Mouse (Mus musculus) lung, postnatal 0 days (tissue): ENCODE results near the gene 4933412E24Rik. TPM values are rescaled to one million over a fixed set of nuclear protein-coding genes. Genes with fewer than 3 reads are reported as not detected.

Experiments used
- ATAC-seq: fragments of 200-750 bp; cut with Nextera tagmentation; 2 replicates; pipeline ENCODE4 v1.8.0; 2017; ENCODE audit warnings: moderate library complexity
- DNase-seq: peaks from one replicate; pipeline ENCODE4 v3.0.0-alpha.2; 2016; ENCODE audit warnings: low spot score
- H3K27ac ChIP-seq: fragments of 300-500 bp; sonication (generic); 2 replicates; pipeline ENCODE4 v1.5.1; 2014; ENCODE audit warnings: antibody characterized with exemption, mild to moderate bottlenecking, low read length, mixed read lengths
- H3K27me3 ChIP-seq: fragments of 300-500 bp; sonication (generic); replicated peaks from 2 replicates; pipeline ENCODE4 v1.6.1; 2014; ENCODE audit warnings: low read length, mixed read lengths; ENCODE audit not compliant: insufficient read depth
- H3K36me3 ChIP-seq: fragments of 300-500 bp; sonication (generic); 2 replicates; pipeline ENCODE4 v1.6.1; 2014; ENCODE audit warnings: low read length, mixed read lengths; ENCODE audit not compliant: insufficient read depth
- H3K4me1 ChIP-seq: fragments of 300-500 bp; sonication (generic); 2 replicates; pipeline ENCODE4 v1.6.1; 2014; ENCODE audit warnings: antibody characterized with exemption, low read depth, low read length, mixed read lengths; ENCODE audit not compliant: insufficient read depth
- H3K4me2 ChIP-seq: fragments of 300-500 bp; sonication (generic); replicated peaks from 2 replicates; pipeline ENCODE4 v1.6.1; 2014; ENCODE audit warnings: low read depth, mild to moderate bottlenecking, low read length, moderate library complexity, mixed read lengths
- H3K4me3 ChIP-seq: fragments of 300-500 bp; sonication (generic); 2 replicates; pipeline ENCODE4 v1.5.1; 2014; ENCODE audit warnings: low read depth, low read length
- H3K9ac ChIP-seq: fragments of 300-500 bp; sonication (generic); replicated peaks from 2 replicates; pipeline ENCODE4 v1.6.1; 2014; ENCODE audit warnings: low read depth, mild to moderate bottlenecking
- H3K9me3 ChIP-seq: fragments of 300-500 bp; sonication (generic); 2 replicates; pipeline ENCODE4 v1.6.1; 2016; ENCODE audit warnings: low read length, mixed read lengths
- CTCF ChIP-seq: IDR thresholded peaks from 2 replicates; pipeline ENCODE4 v1.5.1; 2016; ENCODE audit warnings: antibody characterized with exemption, mild to moderate bottlenecking
- EP300 ChIP-seq: IDR thresholded peaks from 2 replicates; pipeline ENCODE4 v1.6.1; 2016; ENCODE audit warnings: antibody characterized with exemption, mild to moderate bottlenecking, control low read depth
- WGBS: fragments of 180-500 bp; shearing (Covaris S2); extraction: QIAGEN DNeasy Blood & Tissue Kit; methylation state at CpG from one replicate; pipeline ENCODE4 v1.1.7; 2014; 5-methylcytosine and 5-hydroxymethylcytosine counted together
- polyA plus RNA-seq: library from polyadenylated mRNA; unstranded; fragments of >200 nt; fragmentation: Nextera tagmentation; extraction: Ambion mirVana; gene quantifications from 2 replicates; pipeline ENCODE4 v1.2.1, GENCODE M21; 2015

4933412E24Rik gene
- polyA plus RNA-seq, 1 experiment from 2014 or later = not detected

DNA sequence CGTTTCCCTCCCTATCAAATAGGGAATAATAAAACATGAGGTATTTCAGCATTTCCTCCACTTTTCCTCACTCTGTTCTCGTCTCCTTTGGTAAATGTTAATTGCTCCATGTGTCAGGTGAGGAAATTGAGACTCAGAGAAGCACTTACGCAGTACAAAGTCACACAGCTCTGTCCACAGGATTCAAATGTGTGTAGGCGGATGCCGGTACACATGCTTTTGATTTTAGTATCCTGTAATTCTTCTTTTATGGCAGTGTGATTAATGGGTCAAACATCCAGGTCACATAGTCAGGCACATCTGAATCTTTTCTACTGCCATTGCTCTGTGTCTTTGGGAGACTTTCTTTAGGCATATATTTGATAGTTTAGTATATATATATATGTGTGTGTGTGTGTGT is 41.8 kb downstream of the 4933412E24Rik start:
- Histone ChIP-seq H3K36me3 (no peaks in the 10 kb centered on the region), H3K4me2 (no peak overlapping the region), H3K9me3 (no peaks in the 10 kb centered on the region), H3K27ac (no peak overlapping the region), H3K4me1 (no peaks in the 10 kb centered on the region; the same call in 1 of the 2 replicates), H3K4me3 (no peak overlapping the region), H3K9ac (no peak overlapping the region), H3K27me3 (no peaks in the 10 kb centered on the region)
- DNase-seq (no peak), ATAC-seq (no peak)
- TF ChIP-seq CTCF (no peak), EP300 (no peak)
- WGBS = 66% methylated on average over 5 of the region's 5 CpGs

DNA sequence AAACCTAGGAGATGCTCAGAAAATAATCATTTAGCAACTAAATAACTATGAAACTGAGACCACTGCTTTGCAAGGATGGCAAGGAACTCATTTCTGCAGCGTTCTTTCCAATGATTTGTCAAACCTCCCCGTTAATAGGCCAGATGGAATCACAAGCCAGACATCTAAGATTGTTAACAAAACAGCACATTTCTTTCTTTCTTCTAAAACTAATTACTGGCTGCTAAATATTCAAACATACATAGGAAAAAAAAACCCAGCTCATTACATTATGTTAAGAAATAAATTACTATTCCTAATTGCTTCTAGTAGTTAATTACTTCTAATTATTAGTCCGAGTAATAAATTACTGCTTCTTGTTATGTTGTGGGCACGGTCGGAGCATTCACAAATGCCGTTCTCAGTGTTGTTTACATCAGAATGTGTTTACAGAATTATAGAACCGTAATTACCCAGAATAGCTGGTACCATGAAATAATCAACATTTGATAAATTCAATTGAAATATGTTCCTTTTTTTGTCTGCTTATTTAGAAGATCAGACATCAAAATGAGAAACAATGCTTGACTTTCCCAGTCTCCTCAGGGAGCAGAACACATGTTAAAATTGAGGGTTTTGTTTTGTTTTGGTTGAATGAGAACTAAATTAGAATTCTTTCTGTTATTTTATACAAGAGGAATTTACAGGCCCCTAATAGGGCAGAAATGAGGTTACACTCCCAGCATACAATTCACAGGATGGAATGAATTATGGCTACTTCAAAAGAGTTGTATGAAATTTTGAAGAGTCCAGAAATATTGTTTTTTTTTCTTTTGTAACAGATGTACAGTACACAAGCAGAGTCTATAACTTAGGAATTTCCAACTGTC is 42.5 kb downstream of the 4933412E24Rik start:
- TF ChIP-seq CTCF (no peak), EP300 (no peak)
- H3K4me1 ChIP-seq = no peaks in the 10 kb centered on the region; the same call in 1 of the 2 replicates
- no peak for ATAC-seq
- no peaks in the 10 kb centered on the region for H3K9me3 ChIP-seq
- H3K4me3 ChIP-seq = no peak overlapping the region
- no peak overlapping the region for H3K27ac ChIP-seq
- H3K36me3 ChIP-seq = no peaks in the 10 kb centered on the region
- H3K9ac ChIP-seq = no peak overlapping the region
- H3K4me2 ChIP-seq = no peak overlapping the region
- 68% methylated on average over 7 of the region's 7 CpGs for WGBS
- H3K27me3 ChIP-seq = no peaks in the 10 kb centered on the region
- DNase-seq = no peak
